ENCODE assay signal across 20 mouse cellular contexts in genomic region chr12:72467789-72468188, GRCm38 (mm10). TPM values are rescaled to one million over a fixed set of nuclear protein-coding genes. Genes with fewer than 3 reads are reported as not detected.
DNase-seq lines count a peak whose midpoint lies in the region; ATAC-seq and TF ChIP-seq lines count a peak whose summit lies in the region.
"Had no signal": no experiment of that assay in that cellular context is flagged by ENCODE, and none has a peak within 500 bp of the region (broad histone marks: within the 10 kb centered on the region; RNA-seq: fewer than 3 reads in every experiment).

No protein-coding gene starts in this region.

- H3K27ac ChIP-seq in left cerebral cortex, adult 2 months, result no peak overlapping the region
- H3K27ac ChIP-seq in kidney, embryonic 15.5 days, result no peak overlapping the region
- H3K27ac ChIP-seq: embryonic facial prominence, embryonic 13.5 days; gastrocnemius, adult 2 months; hindbrain, embryonic 15.5 days; kidney, postnatal 0 days had no signal

- H3K36me3 ChIP-seq in kidney, embryonic 15.5 days, result no peaks in the 10 kb centered on the region
- H3K36me3 ChIP-seq: embryonic facial prominence, embryonic 13.5 days; heart, embryonic 12.5 days; hindbrain, embryonic 15.5 days had no signal

- no peaks in the 10 kb centered on the region for H3K27me3 ChIP-seq in kidney, embryonic 15.5 days
- H3K27me3 ChIP-seq: embryonic facial prominence, embryonic 13.5 days; heart, embryonic 12.5 days; hindbrain, embryonic 15.5 days had no signal

- no peak overlapping the region for H3K9ac ChIP-seq in kidney, embryonic 15.5 days
- H3K9ac ChIP-seq: embryonic facial prominence, embryonic 13.5 days; heart, embryonic 12.5 days; hindbrain, embryonic 15.5 days had no signal

- intact Hi-C loops in left cerebral cortex, postnatal 4 days (cut with DNase I), result loop anchor here (10.0 kb wide), 1 partner anchor 187 kb away; no protein-coding TSS in a partner anchor
- intact Hi-C loops in left cerebral cortex, adult 2 months (cut with DNase I), result no loop called here

- H3K4me3 ChIP-seq in left cerebral cortex, adult 2 months, result no peak overlapping the region
- H3K4me3 ChIP-seq in kidney, embryonic 15.5 days (replicated peaks), result no peak overlapping the region
- H3K4me3 ChIP-seq: embryonic facial prominence, embryonic 13.5 days; gastrocnemius, adult 2 months; heart, embryonic 12.5 days; hindbrain, embryonic 15.5 days; megakaryocyte, embryonic 14.5 days had no signal

- H3K9me3 ChIP-seq in kidney, embryonic 15.5 days (replicated peaks), result no peaks in the 10 kb centered on the region
- H3K9me3 ChIP-seq: embryonic facial prominence, embryonic 13.5 days; heart, embryonic 12.5 days; hindbrain, embryonic 15.5 days; megakaryocyte, embryonic 14.5 days had no signal

- no peak overlapping the region for H3K4me2 ChIP-seq in kidney, embryonic 15.5 days
- H3K4me2 ChIP-seq: embryonic facial prominence, embryonic 13.5 days; heart, embryonic 12.5 days; hindbrain, embryonic 15.5 days had no signal

- no peak for TF ChIP-seq CTCF in left cerebral cortex, adult 2 months (IDR thresholded peaks at IDR 0.05)

- DNase-seq in left cerebral cortex, postnatal 4 days, result peak; percentile 72
- DNase-seq in left cerebral cortex, adult 2 months (ENCODE audit: extremely low spot score in 1 of 2, low spot score in 2 of 2), result no peak
- DNase-seq in cerebellum, adult 11 months, result peak; percentile 61
- DNase-seq in cerebellum, adult 8-10 months, result peak; percentile 59
- peak; percentile 97 for DNase-seq in fat pad, adult 2 months (ENCODE audit: extremely low read depth, low read depth, low spot score)
- no peak for DNase-seq in spleen, postnatal 36 days (ENCODE audit: low spot score in 2 of 2)
- DNase-seq: gastrocnemius, adult 2 months; liver; lung, adult 2 months; right cerebral cortex, postnatal 4 days; thymus, postnatal 14 days had no signal

- 90% methylated on average over 4 of the region's 4 CpGs for WGBS in kidney, embryonic 15.5 days

- H3K4me1 ChIP-seq in kidney, embryonic 15.5 days, result no peaks in the 10 kb centered on the region
- H3K4me1 ChIP-seq: embryonic facial prominence, embryonic 13.5 days; heart, embryonic 12.5 days; hindbrain, embryonic 15.5 days had no signal

- ATAC-seq in kidney, embryonic 15.5 days (replicated peaks; ENCODE audit: low FRiP score), result no peak
- ATAC-seq: intestine, embryonic 16.5 days; midbrain, embryonic 16.5 days had no signal

RNA-seq across cellular contexts. Expression of gene Lrrc9, which starts 26.1 kb away (rescaled TPM):
- 1 to 10 TPM; 5.4 to 5.7 TPM for total RNA-seq in left cerebral cortex, postnatal 4 days (2021)
- 1 to 10 TPM; 2.5 TPM for total RNA-seq in left cerebral cortex, adult 2 months (2021)
- 0.28 and 0.32 TPM in 2 replicates for polyA plus RNA-seq in kidney, embryonic 15.5 days (2015; fragmentation: Nextera tagmentation; extraction: Ambion mirVana)

RNA-seq across cellular contexts. Expression of gene Rtn1, which starts 58.9 kb away (rescaled TPM):
- 1,000 to 10,000 TPM; 1,597 to 1,728 TPM for total RNA-seq in left cerebral cortex, postnatal 4 days (2021)
- total RNA-seq in left cerebral cortex, adult 2 months (2021), result 1,000 to 10,000 TPM; 1,445 to 1,455 TPM
- 11.5 and 29.7 TPM in 2 replicates for polyA plus RNA-seq in kidney, embryonic 15.5 days (2015; fragmentation: Nextera tagmentation; extraction: Ambion mirVana)
- total RNA-seq: granulocyte monocyte progenitor cell, adult 5-6 weeks had no signal

Comparison
In these comparisons a context has a peak if more than half of its experiments do, and no peak if none do; other contexts are left out.
1. DNase-seq: peak in left cerebral cortex, postnatal 4 days (single experiment), cerebellum, adult 11 months (single experiment), cerebellum, adult 8-10 months (single experiment) and fat pad, adult 2 months (single experiment); none in left cerebral cortex, adult 2 months (0 of 2) and spleen, postnatal 36 days (0 of 2).